Mouse (Mus musculus) left cerebral cortex, postnatal 36 days (tissue): ENCODE measurements at regions not wholly inside any gene's neighbourhood (a gene's known extent, or its start where the extent isn't known, plus 50 kb on each side); places are given as distances from the start of the nearest gene placed in this dataset.
A peak's percentile ranks its signal among the peaks of the same experiment; 100 is the strongest.

Experiments
- microRNA-seq: library from miRNA; unstranded; fragments of <30 nt; microRNA quantifications from one replicate; pipeline ENCODE4 v1.2.0, GENCODE M21; 2022

Small RNA genes in the stretch of these regions (microRNA-seq; reads per million reads assigned to microRNA genes)
- gene Mir30b (130 reads per million, percentile 58 among the genes with 10 or more reads in this experiment), gene Mir30d (9,577 reads per million, percentile 95 among the genes with 10 or more reads in this experiment)
